Mouse (Mus musculus): ENCODE measurements around the gene Hnrnpdl.

Gene Hnrnpdl

DNA sequence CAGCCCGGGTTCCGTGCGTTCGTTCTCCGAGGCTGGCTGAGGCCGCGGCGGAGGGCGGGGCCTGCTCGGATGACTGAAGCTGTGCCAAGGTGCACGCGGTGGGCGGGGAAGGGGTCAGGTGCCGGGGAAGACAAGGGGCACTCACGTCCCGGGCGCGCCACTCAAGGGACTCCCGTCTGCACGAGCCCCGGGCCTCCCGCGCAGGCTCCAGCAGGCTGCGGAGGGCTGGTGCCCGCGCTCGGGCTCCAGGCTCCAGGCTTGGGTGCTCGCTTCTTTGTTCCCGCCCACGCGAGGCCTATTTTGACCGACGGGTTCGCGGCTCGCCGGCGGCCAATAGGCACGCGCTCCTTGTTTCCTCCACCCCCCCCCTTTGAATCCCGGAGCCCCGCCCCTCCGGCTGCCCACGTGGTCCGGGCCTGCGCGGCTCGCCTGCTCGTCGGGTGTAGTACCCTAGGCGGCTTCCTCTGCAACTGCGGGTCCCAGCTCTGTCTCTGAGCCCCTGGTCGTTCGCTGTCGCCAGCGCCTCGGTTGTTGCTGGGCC is at the start of gene Hnrnpdl, which contains the start of gene Enoph1:
Gene Hnrnpdl, minus strand, starts transcription at position 63 of the 541 bp plus-strand sequence.
Gene Enoph1, plus strand, starts transcription at position 384 of the 541 bp plus-strand sequence.
- DNase-seq (ENCODE audit: low spot score in 2 of 2): peak; percentile 96 to 97

DNA sequence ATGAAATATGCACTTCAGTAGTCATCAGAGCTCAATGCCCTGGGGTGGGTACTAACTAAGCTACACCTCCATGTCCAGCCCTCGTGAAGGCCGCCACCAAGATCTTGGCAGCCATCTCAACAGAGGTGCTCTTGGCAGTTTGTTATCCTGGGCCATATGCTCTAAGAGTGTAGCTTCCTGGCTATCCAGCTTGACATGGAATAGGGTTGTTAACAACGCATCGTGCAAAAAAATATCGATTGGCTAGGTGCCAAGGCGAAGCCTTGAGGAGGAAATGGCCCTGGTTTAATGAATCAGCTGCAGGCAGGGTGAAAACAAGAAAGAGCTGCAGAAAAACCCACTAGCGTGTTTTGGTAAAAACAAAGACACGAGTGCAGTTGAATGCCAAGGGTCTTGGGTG is 45.6 kb upstream of the Hnrnpdl start:
- DNase-seq (ENCODE audit: low spot score in 2 of 2): no peak

DNA sequence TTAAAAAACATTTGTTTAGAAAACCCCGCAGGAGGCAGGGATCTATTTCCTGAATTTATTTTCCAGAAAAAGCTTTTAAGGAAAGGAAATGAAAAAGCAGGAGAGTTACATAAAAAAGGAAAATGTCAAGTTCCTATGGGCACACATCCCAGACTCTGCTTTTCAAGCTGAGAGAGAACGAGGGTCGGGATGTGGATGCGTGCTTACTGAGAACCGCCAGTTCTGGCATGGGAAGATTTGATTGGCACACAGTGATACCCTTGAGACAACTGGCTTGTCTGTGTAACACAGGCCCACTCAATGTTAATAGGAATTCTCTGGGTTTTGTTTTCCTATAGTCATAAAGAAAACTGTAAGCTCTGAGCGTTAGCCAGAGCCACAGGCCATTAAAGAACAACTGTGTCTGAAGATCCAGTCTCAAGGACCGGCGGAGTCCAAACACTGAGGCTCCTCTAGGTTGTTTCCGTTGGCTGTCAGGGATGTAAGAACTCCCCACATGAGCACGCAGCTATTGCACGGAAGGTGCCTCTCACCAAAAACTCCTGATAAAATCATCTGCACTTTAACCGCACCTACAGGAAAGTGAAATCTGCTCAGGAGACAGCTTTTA is 44.6 kb upstream of the Hnrnpdl start:
- peak in 1 of 2 experiments; percentile 28 for DNase-seq (ENCODE audit: low spot score in 2 of 2)

GRCm38 (mm10) chr5:100082006-100082405 is 42.5 kb upstream of the Hnrnpdl start:
- no peak for DNase-seq (ENCODE audit: low spot score in 2 of 2)

- no peak for DNase-seq (ENCODE audit: low spot score in 2 of 2)
Measured at GRCm38 (mm10) chr5:100079931-100080275, 40.4 kb upstream of the Hnrnpdl start.

GRCm38 (mm10) chr5:100079040-100079930 is 39.8 kb upstream of the Hnrnpdl start:
- DNase-seq (ENCODE audit: low spot score in 2 of 2): peak in 1 of 2 experiments; percentile 28

- DNase-seq (ENCODE audit: low spot score in 2 of 2): peak in 1 of 2 experiments; percentile 52
Measured at GRCm38 (mm10) chr5:100074571-100074970, 35.1 kb upstream of the Hnrnpdl start.

GRCm38 (mm10) chr5:100072557-100072956 is 33.1 kb upstream of the Hnrnpdl start:
- no peak for DNase-seq (ENCODE audit: low spot score in 2 of 2)

GRCm38 (mm10) chr5:100071541-100071940 is 32.1 kb upstream of the Hnrnpdl start:
- DNase-seq (ENCODE audit: low spot score in 2 of 2): no peak

GRCm38 (mm10) chr5:100070255-100070654 is 30.8 kb upstream of the Hnrnpdl start:
- DNase-seq (ENCODE audit: low spot score in 2 of 2): peak; percentile 88 to 89

GRCm38 (mm10) chr5:100069526-100069925 is 30.1 kb upstream of the Hnrnpdl start:
- no peak for DNase-seq (ENCODE audit: low spot score in 2 of 2)

- no peak for DNase-seq (ENCODE audit: low spot score in 2 of 2)
Measured at GRCm38 (mm10) chr5:100067579-100067978, 28.1 kb upstream of the Hnrnpdl start.

GRCm38 (mm10) chr5:100060876-100061275 is 21.4 kb upstream of the Hnrnpdl start:
- DNase-seq (ENCODE audit: low spot score in 2 of 2): no peak

DNA sequence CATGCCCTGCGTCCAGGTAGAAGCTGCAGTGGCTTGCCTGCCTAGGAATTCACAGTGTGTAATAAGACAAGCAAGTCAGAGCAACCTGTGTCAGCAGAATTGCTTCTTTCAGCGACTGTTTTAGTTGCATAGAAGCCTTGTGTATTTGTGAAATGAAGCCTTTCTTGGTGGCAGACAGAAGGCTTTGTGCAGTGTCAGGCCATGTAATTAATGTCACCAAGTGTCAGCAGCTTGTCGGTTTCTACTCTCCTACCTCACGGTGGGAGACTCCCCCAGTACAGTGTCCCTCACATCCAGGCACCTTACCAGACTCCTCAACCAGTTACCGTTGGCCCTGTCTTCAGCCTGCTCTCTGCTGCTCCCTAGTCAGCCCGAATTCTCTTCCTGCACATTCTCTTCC is 19.9 kb upstream of the Hnrnpdl start:
- no peak for DNase-seq (ENCODE audit: low spot score in 2 of 2)

DNA sequence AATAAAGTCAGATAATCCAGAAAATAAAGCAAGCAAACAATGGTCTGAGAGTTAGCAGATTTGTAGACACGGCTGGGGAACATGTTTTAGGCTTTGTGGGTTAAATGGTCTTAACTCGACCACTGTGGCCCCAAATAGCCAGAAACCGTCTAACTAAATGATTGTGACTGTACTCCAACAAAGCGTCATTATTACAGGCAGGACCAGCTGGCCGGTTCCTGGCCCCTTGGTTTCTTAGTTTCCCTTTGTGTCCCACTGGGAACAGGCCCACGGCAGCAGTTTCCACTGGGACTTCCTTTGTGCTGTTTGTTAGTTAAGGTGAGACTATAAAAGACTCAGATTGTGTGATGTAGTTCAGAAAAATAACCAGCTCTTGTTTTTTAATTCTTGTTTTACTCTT is 19.3 kb upstream of the Hnrnpdl start:
- no peak for DNase-seq (ENCODE audit: low spot score in 2 of 2)

DNA sequence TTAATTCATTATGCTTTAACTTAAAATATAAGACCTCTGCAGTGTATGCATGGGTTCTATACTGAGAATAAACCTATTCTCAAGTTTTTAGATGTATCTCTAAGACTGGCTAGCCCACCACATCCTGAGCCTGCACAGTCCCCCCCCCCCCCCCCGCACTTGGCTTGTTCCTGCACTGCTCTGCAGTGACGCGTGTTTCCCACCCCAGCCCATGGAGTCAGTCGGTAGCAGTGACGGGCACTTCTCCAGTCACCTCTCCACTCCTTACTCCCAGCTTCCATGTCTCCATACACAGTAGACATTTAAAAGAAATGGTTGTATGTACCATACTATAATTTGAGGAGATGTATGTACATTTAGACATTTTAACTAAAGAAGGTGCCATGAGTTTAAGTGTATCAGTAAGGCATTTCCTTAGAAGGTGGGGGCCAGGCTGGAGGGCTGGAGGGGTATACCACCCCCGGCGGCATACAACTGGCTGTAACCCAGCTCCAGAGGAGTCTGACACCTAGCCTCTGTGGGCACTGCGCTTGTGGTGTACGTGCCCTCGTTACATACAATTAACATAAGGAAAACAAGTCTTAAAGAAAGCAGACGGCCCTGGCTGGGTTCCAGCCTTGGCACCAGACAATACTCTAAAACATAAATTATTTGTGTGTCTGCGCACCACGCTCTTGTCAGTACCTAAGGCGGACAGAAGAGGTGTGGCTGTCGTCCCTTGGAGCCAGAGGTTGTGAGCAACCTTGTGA is 18.2 kb upstream of the Hnrnpdl start:
- no peak for DNase-seq (ENCODE audit: low spot score in 2 of 2)

DNA sequence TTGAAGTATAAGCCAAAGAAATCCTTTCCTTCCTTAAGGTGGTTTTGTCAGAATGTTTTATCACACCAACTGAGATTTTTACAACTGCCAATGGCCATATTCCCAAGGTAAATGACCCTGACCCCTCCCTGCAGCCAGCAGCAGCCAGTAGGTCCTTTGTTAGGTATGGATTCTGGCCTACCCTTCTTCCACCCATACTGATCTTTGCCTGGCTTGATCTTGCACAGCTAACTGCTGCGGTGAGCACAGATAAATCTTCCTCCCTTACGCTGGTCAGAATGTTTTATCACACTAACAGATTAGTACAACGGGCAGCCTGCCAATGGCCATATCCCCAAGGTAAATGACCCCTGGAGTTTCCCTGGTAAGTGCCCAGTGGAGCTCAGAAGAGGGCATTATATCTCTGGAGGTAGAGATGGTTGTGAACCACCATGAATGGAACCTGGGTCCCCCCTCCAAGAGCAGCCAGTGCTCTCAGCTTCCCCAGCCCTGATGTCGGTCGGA is 16.5 kb upstream of the Hnrnpdl start:
- DNase-seq (ENCODE audit: low spot score in 2 of 2): no peak

- no peak for DNase-seq (ENCODE audit: low spot score in 2 of 2)
Measured at GRCm38 (mm10) chr5:100054807-100055547, 15.5 kb upstream of the Hnrnpdl start.

- DNase-seq (ENCODE audit: low spot score in 2 of 2): peak; percentile 25 to 26
Measured at GRCm38 (mm10) chr5:100052728-100053127, 13.3 kb upstream of the Hnrnpdl start.

DNA sequence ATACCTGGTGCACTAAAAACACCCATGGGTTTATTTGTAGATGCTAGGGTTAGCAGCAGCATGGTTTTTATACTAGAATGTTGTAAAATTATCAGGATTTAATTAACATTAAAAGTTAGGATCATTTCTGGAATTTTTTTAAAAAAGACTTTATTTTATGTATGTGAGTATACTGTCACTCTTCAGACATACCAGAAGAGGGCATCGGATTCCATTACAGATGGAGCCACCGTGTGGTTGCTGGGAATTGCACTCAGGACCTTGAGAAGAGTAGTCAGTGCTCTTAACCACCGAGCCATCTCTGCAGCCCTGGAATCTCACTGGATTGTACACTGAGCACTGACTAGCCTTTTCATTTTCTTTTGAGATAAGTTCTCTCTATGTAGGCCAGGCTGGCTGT is 10.4 kb upstream of the Hnrnpdl start:
- DNase-seq (ENCODE audit: low spot score in 2 of 2): no peak

GRCm38 (mm10) chr5:100047871-100048270 is 8.4 kb upstream of the Hnrnpdl start:
- no peak for DNase-seq (ENCODE audit: low spot score in 2 of 2)
